Mouse (Mus musculus) adrenal gland, adult 8-10 months (tissue): ENCODE measurements around the gene Sh3kbp1. TPM values are rescaled to one million over a fixed set of nuclear protein-coding genes. Genes with fewer than 3 reads are reported as not detected.
A peak's percentile ranks its signal among the peaks of the same experiment; 100 is the strongest.
"Not testable (repeated sequence)": the region's sequence is repeated elsewhere in the genome, so short reads cannot be mapped to it uniquely, and the experiment has no call there.

Experiments used
- DNase-seq: peaks from one replicate; pipeline ENCODE4 v3.0.0; 2022
- total RNA-seq, 4 experiments: library from RNA; stranded (reverse); gene quantifications; 2 replicates each; pipeline ENCODE4 v1.2.4; 2022

The Sh3kbp1 gene
- 10 to 100 TPM; 13.0 to 21.5 (median 19.5) TPM for total RNA-seq

DNA sequence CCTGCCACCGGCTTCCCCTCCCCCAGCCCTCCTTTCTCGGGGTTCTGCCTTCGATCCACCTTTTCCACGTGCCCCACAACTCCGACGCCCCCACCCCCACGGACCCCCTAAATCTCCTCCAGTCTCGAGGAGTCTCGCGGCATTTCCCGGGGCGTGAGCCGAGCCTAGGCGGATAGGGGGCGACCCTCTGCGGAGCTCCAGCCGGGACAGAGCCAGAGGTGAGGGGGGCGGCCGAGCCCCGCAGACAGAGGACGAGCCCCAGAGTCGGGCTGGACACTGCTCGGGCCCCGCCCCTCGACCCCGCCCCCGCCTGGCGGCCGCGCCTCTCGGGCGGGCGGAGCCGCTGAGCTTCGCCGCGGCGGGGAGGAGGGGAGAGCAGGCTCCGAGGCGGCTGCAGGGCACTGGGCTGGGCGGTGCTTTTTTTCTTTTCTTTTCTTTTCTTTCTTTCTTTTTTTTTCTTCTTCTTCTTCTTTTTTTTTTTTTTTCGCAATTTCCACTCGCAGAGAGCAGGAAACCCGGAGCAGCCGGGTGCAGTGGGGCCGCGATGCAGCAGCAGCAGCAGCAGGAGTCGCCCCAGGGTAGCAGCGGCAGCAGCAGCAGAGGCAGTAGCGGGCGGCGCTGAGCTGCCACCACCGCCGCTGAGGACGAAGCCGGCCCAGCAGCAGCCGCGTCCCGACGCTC is at the start of gene Sh3kbp1:
TSS of gene Sh3kbp1 (plus strand) at position 366 of the 681 bp plus-strand sequence.
- DNase-seq = peak; percentile 39

- not testable (repeated sequence) for DNase-seq
Measured at GRCm38 (mm10) chrX:159584738-159585137, 42.3 kb upstream of the Sh3kbp1 start.

- no peak for DNase-seq
Measured at GRCm38 (mm10) chrX:159591633-159592032, 35.4 kb upstream of the Sh3kbp1 start.

- DNase-seq = no peak
Measured at GRCm38 (mm10) chrX:159597502-159597901, 29.6 kb upstream of the Sh3kbp1 start.

DNA sequence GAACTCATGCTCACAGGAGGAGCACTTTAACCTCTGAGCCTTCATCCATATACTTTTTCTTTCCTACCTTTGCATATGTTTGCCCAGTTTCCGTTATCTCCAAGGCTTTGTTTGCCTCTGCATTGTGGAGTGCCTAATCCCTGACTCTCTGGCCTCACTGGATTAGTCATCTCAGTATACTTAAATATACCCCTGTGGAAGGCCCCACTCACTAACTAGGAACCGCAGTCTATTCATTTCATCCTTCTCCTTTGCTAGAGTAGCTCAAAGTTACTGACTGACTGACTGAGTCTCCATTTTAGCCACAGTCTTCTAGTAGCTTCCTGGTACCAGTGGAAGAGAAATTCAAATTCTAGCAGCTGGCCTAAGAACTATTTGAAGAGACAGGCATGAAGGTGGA is 22.2 kb upstream of the Sh3kbp1 start:
- no peak for DNase-seq

- DNase-seq = no peak
Measured at GRCm38 (mm10) chrX:159606936-159607335, 20.1 kb upstream of the Sh3kbp1 start.

- no peak for DNase-seq
Measured at GRCm38 (mm10) chrX:159626208-159626906, 715 bp upstream of the Sh3kbp1 start.

- DNase-seq = peak; percentile 8
Measured at GRCm38 (mm10) chrX:159627588-159628566, 805 bp downstream of the Sh3kbp1 start.

- DNase-seq = no peak
Measured at GRCm38 (mm10) chrX:159628629-159629028, 1.6 kb downstream of the Sh3kbp1 start.

GRCm38 (mm10) chrX:159629203-159629602 is 2.1 kb downstream of the Sh3kbp1 start:
- DNase-seq = no peak

DNA sequence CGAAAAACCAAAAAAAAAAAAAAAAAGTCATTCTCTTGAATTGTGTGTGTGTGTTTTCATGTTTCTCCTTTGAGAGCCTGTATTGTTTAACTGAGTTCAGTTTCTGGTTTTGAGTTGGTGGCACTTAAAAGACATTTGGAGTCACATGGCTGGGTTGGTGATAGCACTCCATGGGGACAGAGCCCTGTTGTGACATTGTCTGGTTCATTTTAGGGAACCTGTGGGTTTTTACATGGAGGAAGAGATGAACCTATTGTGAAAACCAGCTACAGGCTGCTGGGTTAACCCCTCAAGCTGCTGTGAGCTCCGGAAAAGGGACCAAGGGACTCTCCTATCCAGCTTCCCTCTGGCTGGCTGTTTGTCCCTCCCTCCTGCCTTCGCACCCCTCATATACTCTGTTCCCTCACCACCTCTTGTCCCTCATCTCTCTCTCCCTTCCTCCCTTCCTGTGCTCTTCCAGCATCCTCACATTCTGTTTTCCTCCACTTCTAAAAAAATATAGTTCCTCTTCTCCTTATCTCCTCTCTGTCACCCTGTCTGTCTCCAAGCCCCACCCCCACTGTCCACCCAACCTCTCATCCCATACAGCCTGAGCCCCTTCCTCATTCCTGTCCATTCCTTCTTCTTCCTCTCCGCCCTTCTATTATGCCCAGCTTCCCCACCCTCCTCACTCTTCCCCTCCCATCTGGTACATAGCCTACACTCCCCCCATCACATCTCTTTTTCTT is 11.6 kb downstream of the Sh3kbp1 start:
- no peak for DNase-seq

GRCm38 (mm10) chrX:159639991-159640390 is 12.9 kb downstream of the Sh3kbp1 start:
- no peak for DNase-seq

DNA sequence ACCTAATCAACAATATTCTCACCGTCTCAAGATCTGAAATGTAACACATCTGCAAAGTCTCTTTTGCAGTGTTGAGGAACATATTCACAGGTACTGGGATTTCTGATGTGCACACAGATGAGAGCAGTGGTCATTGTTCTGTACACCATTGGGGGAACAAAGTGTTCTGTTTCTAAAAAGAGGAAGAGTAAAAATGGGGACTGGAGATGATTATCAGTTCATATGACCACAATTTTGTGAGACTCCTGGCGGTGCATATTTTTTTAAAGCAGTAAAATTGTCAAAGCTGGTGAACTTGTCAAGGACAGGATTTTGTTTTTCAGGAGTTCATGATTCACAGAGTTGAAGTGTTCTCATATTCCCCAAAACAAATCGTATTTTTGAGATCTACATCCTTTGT is 18.2 kb downstream of the Sh3kbp1 start:
- DNase-seq = no peak

DNA sequence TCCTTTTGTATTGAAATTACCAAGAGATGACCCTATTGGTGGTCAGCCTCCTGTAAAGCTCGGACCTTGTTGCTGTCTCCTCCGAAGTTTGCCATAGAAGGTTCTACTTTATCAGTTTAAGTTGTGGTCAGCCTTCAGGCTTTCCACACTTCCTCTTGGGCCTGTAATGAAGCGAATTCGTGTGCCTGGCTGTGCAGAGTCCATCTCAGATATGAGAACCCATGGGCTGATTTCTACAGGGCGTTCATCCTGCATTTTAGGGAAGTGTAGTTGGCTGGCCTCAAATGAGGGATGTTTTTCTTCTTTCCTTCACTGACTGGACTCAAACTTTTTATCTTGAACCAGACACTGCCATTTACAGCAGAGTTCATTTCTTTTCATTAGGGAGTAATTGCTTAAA is 20.5 kb downstream of the Sh3kbp1 start:
- no peak for DNase-seq

DNA sequence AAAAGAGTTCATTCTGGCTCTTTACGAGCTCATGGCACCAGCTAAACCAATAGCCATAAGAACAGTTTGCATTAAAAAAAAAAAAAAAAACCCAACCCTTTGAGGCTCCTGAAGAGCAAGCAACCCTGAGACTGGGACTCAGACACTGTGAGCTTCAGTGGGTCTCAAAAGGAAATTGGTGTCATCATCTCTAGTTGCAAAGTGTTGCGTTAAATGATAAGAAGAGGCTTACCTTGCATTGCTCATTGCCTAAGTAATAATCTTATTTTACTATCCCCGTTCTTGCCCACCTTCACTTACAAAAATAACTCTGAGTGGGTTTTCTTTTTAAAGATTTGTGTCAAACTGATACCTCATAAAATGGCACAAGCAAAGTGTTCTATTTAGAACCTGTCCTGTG is 21.5 kb downstream of the Sh3kbp1 start:
- no peak for DNase-seq

DNA sequence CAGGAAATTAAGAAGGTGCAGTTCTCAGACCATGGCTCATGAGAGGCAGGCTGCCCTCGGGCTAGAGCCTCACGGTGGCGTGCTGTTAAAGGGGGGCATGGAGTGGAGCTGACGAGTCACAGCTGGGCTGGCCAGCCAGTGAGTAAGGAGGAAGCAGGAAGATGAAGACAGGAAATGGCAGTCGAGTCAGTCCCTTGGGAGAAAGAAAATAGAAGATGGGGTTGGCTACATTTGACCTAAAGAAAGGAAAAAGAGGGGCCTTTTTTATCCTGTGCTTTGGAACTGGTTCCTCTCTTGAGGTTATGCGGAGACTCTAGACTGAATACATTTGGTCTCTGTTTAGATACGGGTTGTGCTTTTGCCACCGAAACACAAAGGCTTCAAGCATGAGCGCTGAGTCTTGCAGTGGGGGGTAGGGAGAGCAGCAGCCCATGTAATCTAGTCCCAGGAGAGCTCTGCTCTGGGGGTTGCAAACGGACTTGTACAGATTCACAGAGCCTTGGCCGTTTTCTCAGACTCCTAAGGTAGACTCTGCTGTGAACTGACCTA is 23.1 kb downstream of the Sh3kbp1 start:
- no peak for DNase-seq

- no peak for DNase-seq
Measured at GRCm38 (mm10) chrX:159650727-159651126, 23.7 kb downstream of the Sh3kbp1 start.

DNA sequence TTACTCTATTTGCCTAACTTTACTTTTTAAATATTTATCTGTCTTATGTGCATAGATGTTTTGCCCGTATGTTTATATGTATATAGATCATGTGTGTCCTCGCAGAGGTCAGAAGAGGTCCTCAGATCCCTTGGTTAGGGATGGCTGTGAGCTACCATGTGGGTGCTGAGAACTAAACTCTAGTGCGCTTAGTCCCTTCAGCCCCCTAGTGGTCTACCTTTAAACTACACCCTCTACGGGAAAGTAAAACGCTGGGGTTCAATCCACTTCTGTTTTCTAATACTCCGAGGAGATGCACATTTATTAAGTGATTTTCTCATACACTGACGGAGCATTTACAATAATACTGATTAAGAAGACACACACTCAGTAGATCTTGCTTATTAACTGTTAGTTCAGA is 44.3 kb downstream of the Sh3kbp1 start:
- no peak for DNase-seq

DNA sequence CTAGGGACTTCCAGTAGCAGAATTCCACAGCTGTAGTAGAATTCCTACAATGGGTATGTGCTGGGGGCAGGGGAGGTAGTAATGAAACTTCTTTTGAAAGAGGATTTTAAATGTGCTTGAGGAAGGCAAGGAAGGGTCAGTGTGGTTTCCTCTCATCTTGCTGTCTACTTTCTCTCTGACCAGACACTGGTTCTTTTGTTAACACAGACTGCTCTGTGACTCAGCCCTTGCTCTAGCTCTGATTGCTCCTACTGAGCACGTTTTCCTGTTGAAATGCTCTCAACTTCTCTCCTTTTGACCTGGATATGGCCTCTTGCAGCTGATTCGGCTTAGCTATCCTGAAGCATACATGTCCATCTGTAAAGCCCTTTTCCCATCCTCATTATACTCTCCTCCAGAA is 45.4 kb downstream of the Sh3kbp1 start:
- no peak for DNase-seq

- no peak for DNase-seq
Measured at GRCm38 (mm10) chrX:159676242-159676641, 49.2 kb downstream of the Sh3kbp1 start.

GRCm38 (mm10) chrX:159677585-159678319 is 50.7 kb downstream of the Sh3kbp1 start:
- DNase-seq = no peak
